Mouse (Mus musculus): ENCODE data around the gene Efhd1. TPM values are rescaled to one million over a fixed set of nuclear protein-coding genes. Genes with fewer than 3 reads are reported as not detected.
A peak's percentile ranks its signal among the peaks of the same experiment; 100 is the strongest.

Efhd1 gene
- polyA plus RNA-seq, 1 experiment from 2014 or later: 42.5 TPM

GRCm38 (mm10) chr1:87252040-87252609 lies 12.0 kb upstream of the Efhd1 start:
- no peaks in the 10 kb centered on the region for H3K27me3 ChIP-seq (ENCODE audit: insufficient read depth, low read length)
- H3K9me3 ChIP-seq (replicated peaks; ENCODE audit: low read length): no peaks in the 10 kb centered on the region
- WGBS: 58% methylated on average over 5 of the region's 5 CpGs
- no peaks in the 10 kb centered on the region for H3K4me1 ChIP-seq (replicated peaks; ENCODE audit: insufficient read depth, low read length)
- no peak overlapping the region for H3K4me3 ChIP-seq (replicated peaks; ENCODE audit: low read depth, low read length)
- no peaks in the 10 kb centered on the region for H3K36me3 ChIP-seq (ENCODE audit: insufficient read depth, low read length)
- H3K9ac ChIP-seq (ENCODE audit: low read depth, low read length): no peak overlapping the region
- no peak for DNase-seq (ENCODE audit: low spot score)
- no peak for TF ChIP-seq CTCF (IDR thresholded peaks at IDR 0.05; ENCODE audit: low read depth)
- H3K27ac ChIP-seq: no peak overlapping the region
- no peak overlapping the region for H3K4me2 ChIP-seq (ENCODE audit: low read length)
- ATAC-seq (replicated peaks; ENCODE audit: low FRiP score, low read depth): no peak; the same call in 1 of the 2 replicates

DNA sequence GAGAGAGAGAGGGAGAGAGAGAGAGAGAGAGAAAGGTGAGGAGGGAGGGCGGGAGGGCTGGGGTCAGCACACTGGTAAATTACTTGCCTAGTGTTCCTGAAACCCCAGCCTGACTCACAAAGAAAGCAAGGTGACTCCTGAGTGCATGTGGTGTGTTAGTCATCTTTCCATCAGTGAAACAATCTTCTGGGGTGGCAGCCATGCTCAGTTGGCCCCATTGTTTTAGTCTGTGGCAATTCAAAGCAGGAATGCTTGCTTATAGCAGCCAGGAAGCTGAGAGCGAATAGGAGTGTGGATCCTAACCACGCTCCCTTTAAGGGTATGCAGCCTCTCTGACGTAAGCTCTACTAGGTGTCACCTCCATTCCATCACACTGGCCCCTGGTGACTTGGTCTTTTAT lies 9.0 kb upstream of the Efhd1 start:
- no peaks in the 10 kb centered on the region for H3K27me3 ChIP-seq (ENCODE audit: insufficient read depth, low read length)
- WGBS: 65% methylated on average over 4 of the region's 4 CpGs
- no peak overlapping the region for H3K4me2 ChIP-seq (ENCODE audit: low read length)
- ATAC-seq (replicated peaks; ENCODE audit: low FRiP score, low read depth) (no peak), DNase-seq (ENCODE audit: low spot score) (no peak)
- no peak overlapping the region for H3K9ac ChIP-seq (ENCODE audit: low read depth, low read length)
- H3K27ac ChIP-seq: no peak overlapping the region
- no peaks in the 10 kb centered on the region for H3K36me3 ChIP-seq (ENCODE audit: insufficient read depth, low read length)
- no peak for TF ChIP-seq CTCF (IDR thresholded peaks at IDR 0.05; ENCODE audit: low read depth)
- H3K4me3 ChIP-seq (replicated peaks; ENCODE audit: low read depth, low read length): no peak overlapping the region
- no peaks in the 10 kb centered on the region for H3K9me3 ChIP-seq (replicated peaks; ENCODE audit: low read length)
- H3K4me1 ChIP-seq (replicated peaks; ENCODE audit: insufficient read depth, low read length): no peaks in the 10 kb centered on the region

DNA sequence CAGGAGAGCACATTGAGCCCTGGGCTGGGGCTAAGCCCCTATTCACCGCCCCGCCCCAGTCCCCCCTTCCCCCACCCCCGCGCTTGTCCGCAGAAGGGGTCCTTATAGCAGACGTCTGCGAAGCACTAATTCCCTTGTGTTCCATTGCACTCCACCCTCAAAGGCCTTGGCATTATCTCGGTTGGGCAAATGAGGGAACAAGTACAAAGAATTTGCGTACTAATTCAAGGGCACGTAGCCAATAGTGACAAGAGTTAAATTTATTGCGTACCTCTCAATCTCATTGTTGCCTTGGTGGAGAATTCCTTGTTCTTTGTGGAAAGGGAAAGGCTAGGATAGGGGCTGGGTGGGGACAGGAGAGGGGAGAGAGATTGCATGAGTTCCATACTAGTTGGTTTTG lies 6.5 kb upstream of the Efhd1 start:
- peaks cover 10% of the 10 kb centered on the region for H3K27me3 ChIP-seq (ENCODE audit: insufficient read depth, low read length)
- no peaks in the 10 kb centered on the region for H3K36me3 ChIP-seq (ENCODE audit: insufficient read depth, low read length)
- H3K9ac ChIP-seq (ENCODE audit: low read depth, low read length): no peak overlapping the region
- TF ChIP-seq CTCF (IDR thresholded peaks at IDR 0.05; ENCODE audit: low read depth): no peak
- no peak overlapping the region for H3K4me3 ChIP-seq (replicated peaks; ENCODE audit: low read depth, low read length)
- 23% methylated on average over 11 of the region's 11 CpGs for WGBS
- DNase-seq (ENCODE audit: low spot score) (no peak), ATAC-seq (replicated peaks; ENCODE audit: low FRiP score, low read depth) (no peak)
- no peak overlapping the region for H3K27ac ChIP-seq
- no peaks in the 10 kb centered on the region for H3K4me1 ChIP-seq (replicated peaks; ENCODE audit: insufficient read depth, low read length)
- H3K9me3 ChIP-seq (replicated peaks; ENCODE audit: low read length): no peaks in the 10 kb centered on the region
- no peak overlapping the region for H3K4me2 ChIP-seq (ENCODE audit: low read length)

GRCm38 (mm10) chr1:87258484-87258883 lies 5.7 kb upstream of the Efhd1 start:
- ATAC-seq (replicated peaks; ENCODE audit: low FRiP score, low read depth): peak; percentile 66
- H3K9ac ChIP-seq (ENCODE audit: low read depth, low read length): no peak overlapping the region
- no peaks in the 10 kb centered on the region for H3K36me3 ChIP-seq (ENCODE audit: insufficient read depth, low read length)
- no peak overlapping the region for H3K27ac ChIP-seq
- peak; percentile 60 for TF ChIP-seq CTCF (IDR thresholded peaks at IDR 0.05; ENCODE audit: low read depth)
- no peaks in the 10 kb centered on the region for H3K4me1 ChIP-seq (replicated peaks; ENCODE audit: insufficient read depth, low read length)
- no peak overlapping the region for H3K4me3 ChIP-seq (replicated peaks; ENCODE audit: low read depth, low read length)
- H3K4me2 ChIP-seq (ENCODE audit: low read length): no peak overlapping the region
- H3K9me3 ChIP-seq (replicated peaks; ENCODE audit: low read length): no peaks in the 10 kb centered on the region
- DNase-seq (ENCODE audit: low spot score): peak; percentile 65
- WGBS: 15% methylated on average over 14 of the region's 14 CpGs
- peaks cover 13% of the 10 kb centered on the region for H3K27me3 ChIP-seq (ENCODE audit: insufficient read depth, low read length)

- H3K36me3 ChIP-seq (ENCODE audit: insufficient read depth, low read length): no peaks in the 10 kb centered on the region
- peaks cover 22% of the 10 kb centered on the region for H3K27me3 ChIP-seq (ENCODE audit: insufficient read depth, low read length)
- ATAC-seq (replicated peaks; ENCODE audit: low FRiP score, low read depth) (no peak), DNase-seq (ENCODE audit: low spot score) (no peak)
- no peak overlapping the region for H3K27ac ChIP-seq
- H3K4me1 ChIP-seq (replicated peaks; ENCODE audit: insufficient read depth, low read length): 0 out of 2 replicates have a peak, but pooled peaks cover 2% of the 10 kb centered on the region
- 72% methylated on average over 2 of the region's 2 CpGs for WGBS
- no peak overlapping the region for H3K9ac ChIP-seq (ENCODE audit: low read depth, low read length)
- no peak for TF ChIP-seq CTCF (IDR thresholded peaks at IDR 0.05; ENCODE audit: low read depth)
- no peak overlapping the region for H3K4me3 ChIP-seq (replicated peaks; ENCODE audit: low read depth, low read length)
- no peaks in the 10 kb centered on the region for H3K9me3 ChIP-seq (replicated peaks; ENCODE audit: low read length)
- no peak overlapping the region for H3K4me2 ChIP-seq (ENCODE audit: low read length)
Observed at GRCm38 (mm10) chr1:87259316-87259715, 4.8 kb upstream of the Efhd1 start.

GRCm38 (mm10) chr1:87263257-87263656 lies 906 bp upstream of the Efhd1 start:
- Histone ChIP-seq H3K36me3 (ENCODE audit: insufficient read depth, low read length) (no peaks in the 10 kb centered on the region), H3K4me2 (ENCODE audit: low read length) (no peak overlapping the region), H3K9me3 (replicated peaks; ENCODE audit: low read length) (no peaks in the 10 kb centered on the region), H3K9ac (ENCODE audit: low read depth, low read length) (no peak overlapping the region), H3K4me3 (replicated peaks; ENCODE audit: low read depth, low read length) (no peak overlapping the region), H3K27ac (no peak overlapping the region), H3K4me1 (replicated peaks; ENCODE audit: insufficient read depth, low read length) (peaks cover 2% of the 10 kb centered on the region; the same call in 1 of the 2 replicates), H3K27me3 (ENCODE audit: insufficient read depth, low read length) (peaks cover 38% of the 10 kb centered on the region)
- ATAC-seq (replicated peaks; ENCODE audit: low FRiP score, low read depth) (no peak), DNase-seq (ENCODE audit: low spot score) (no peak)
- no peak for TF ChIP-seq CTCF (IDR thresholded peaks at IDR 0.05; ENCODE audit: low read depth)
- 7% methylated on average over 9 of the region's 9 CpGs for WGBS

GRCm38 (mm10) chr1:87263796-87264133 lies 398 bp upstream of the Efhd1 start:
- no peak for ATAC-seq (replicated peaks; ENCODE audit: low FRiP score, low read depth)
- peaks cover 38% of the 10 kb centered on the region for H3K27me3 ChIP-seq (ENCODE audit: insufficient read depth, low read length)
- 6% methylated on average over 12 of the region's 12 CpGs for WGBS
- no peak for DNase-seq (ENCODE audit: low spot score)
- peaks cover 2% of the 10 kb centered on the region; the same call in 1 of the 2 replicates for H3K4me1 ChIP-seq (replicated peaks; ENCODE audit: insufficient read depth, low read length)
- no peak overlapping the region for H3K27ac ChIP-seq
- peak overlapping the region; percentile 50 for H3K4me3 ChIP-seq (replicated peaks; ENCODE audit: low read depth, low read length)
- H3K9me3 ChIP-seq (replicated peaks; ENCODE audit: low read length): no peaks in the 10 kb centered on the region
- no peaks in the 10 kb centered on the region for H3K36me3 ChIP-seq (ENCODE audit: insufficient read depth, low read length)
- H3K4me2 ChIP-seq (ENCODE audit: low read length): peak overlapping the region; percentile 95
- no peak for TF ChIP-seq CTCF (IDR thresholded peaks at IDR 0.05; ENCODE audit: low read depth)
- no peak overlapping the region for H3K9ac ChIP-seq (ENCODE audit: low read depth, low read length)
